Mouse (Mus musculus) embryonic facial prominence, embryonic 13.5 days (tissue): ENCODE measurements around the gene Slc5a10. TPM values are rescaled to one million over a fixed set of nuclear protein-coding genes. Genes with fewer than 3 reads are reported as not detected.

Experiments
- ATAC-seq: fragments of 200-750 bp; cut with Nextera tagmentation; 2 replicates; pipeline ENCODE4 v1.8.0; 2017; ENCODE audit warnings: low read depth; ENCODE audit not compliant: insufficient number of reproducible peaks, insufficient read depth, low FRiP score, low TSS enrichment
- H3K27ac ChIP-seq: fragments of 300-500 bp; sonication (generic); 2 replicates; pipeline ENCODE4 v1.5.1; 2015; ENCODE audit warnings: moderate library complexity, mild to moderate bottlenecking, inconsistent platforms
- H3K27me3 ChIP-seq: fragments of 300-500 bp; sonication (generic); 2 replicates; pipeline ENCODE4 v1.6.1; 2015; ENCODE audit warnings: mild to moderate bottlenecking, inconsistent platforms
- H3K36me3 ChIP-seq: fragments of 300-500 bp; sonication (generic); 2 replicates; pipeline ENCODE4 v1.6.1; 2015; ENCODE audit warnings: mild to moderate bottlenecking, inconsistent platforms
- H3K4me1 ChIP-seq: fragments of 300-500 bp; sonication (generic); 2 replicates; pipeline ENCODE4 v1.6.1; 2015; ENCODE audit warnings: inconsistent platforms
- H3K4me2 ChIP-seq: fragments of 300-500 bp; sonication (generic); 2 replicates; pipeline ENCODE4 v1.6.1; 2015; ENCODE audit warnings: moderate library complexity, mild to moderate bottlenecking, inconsistent platforms
- H3K4me3 ChIP-seq: fragments of 300-500 bp; sonication (generic); 2 replicates; pipeline ENCODE4 v1.5.1; 2015; ENCODE audit warnings: mild to moderate bottlenecking, inconsistent platforms
- H3K9ac ChIP-seq: fragments of 300-500 bp; sonication (generic); 2 replicates; pipeline ENCODE4 v1.6.1; 2015; ENCODE audit warnings: mild to moderate bottlenecking, inconsistent platforms
- H3K9me3 ChIP-seq: fragments of 300-500 bp; sonication (generic); 2 replicates; pipeline ENCODE4 v1.6.1; 2016; ENCODE audit warnings: inconsistent platforms
- WGBS: fragments of 180-500 bp; shearing (Covaris S2); methylation state at CpG from one replicate; pipeline ENCODE4 v1.1.7; 2015; ENCODE audit warnings: mixed read lengths; 5-methylcytosine and 5-hydroxymethylcytosine counted together
- polyA plus RNA-seq: library from polyadenylated mRNA; unstranded; fragments of >200 nt; fragmentation: Nextera tagmentation; extraction: Ambion mirVana; gene quantifications from 2 replicates; pipeline ENCODE4 v1.2.1, GENCODE M21; 2015

The Slc5a10 gene
- not detected in 2 replicates for polyA plus RNA-seq

DNA sequence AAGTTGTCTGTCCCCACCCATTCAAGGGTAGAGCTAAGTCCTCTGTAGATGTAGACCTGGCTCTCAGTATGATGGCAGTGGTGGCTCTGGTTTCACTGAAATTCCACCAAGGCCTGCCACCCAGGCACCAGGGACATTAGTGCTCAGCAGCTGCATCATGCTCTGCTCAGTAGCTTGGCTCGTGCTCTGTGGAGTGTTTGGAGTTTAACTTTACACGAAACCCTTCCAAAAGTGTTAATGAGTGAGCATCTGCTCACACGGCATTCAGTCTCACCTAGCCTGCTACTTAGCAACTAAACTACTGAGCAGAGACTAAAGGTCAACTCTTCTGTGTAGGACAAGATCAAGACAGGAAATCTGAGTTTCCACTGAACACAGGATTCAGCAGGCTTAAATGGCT lies at the start of gene Slc5a10:
Gene Slc5a10, minus strand, starts transcription at position 191 of the 400 bp plus-strand sequence.
- Histone ChIP-seq H3K9ac (no peak within 1 kb of the TSS), H3K4me1 (no peaks in the 10 kb centered on the region), H3K27ac (no peak within 1 kb of the TSS), H3K4me3 (no peak within 1 kb of the TSS), H3K9me3 (no peaks in the 10 kb centered on the region), H3K4me2 (no peak within 1 kb of the TSS), H3K36me3 (no peaks in the 10 kb centered on the region), H3K27me3 (no peaks in the 10 kb centered on the region)
- 83% methylated on average over 3 of the region's 3 CpGs for WGBS
- ATAC-seq: no peak

DNA sequence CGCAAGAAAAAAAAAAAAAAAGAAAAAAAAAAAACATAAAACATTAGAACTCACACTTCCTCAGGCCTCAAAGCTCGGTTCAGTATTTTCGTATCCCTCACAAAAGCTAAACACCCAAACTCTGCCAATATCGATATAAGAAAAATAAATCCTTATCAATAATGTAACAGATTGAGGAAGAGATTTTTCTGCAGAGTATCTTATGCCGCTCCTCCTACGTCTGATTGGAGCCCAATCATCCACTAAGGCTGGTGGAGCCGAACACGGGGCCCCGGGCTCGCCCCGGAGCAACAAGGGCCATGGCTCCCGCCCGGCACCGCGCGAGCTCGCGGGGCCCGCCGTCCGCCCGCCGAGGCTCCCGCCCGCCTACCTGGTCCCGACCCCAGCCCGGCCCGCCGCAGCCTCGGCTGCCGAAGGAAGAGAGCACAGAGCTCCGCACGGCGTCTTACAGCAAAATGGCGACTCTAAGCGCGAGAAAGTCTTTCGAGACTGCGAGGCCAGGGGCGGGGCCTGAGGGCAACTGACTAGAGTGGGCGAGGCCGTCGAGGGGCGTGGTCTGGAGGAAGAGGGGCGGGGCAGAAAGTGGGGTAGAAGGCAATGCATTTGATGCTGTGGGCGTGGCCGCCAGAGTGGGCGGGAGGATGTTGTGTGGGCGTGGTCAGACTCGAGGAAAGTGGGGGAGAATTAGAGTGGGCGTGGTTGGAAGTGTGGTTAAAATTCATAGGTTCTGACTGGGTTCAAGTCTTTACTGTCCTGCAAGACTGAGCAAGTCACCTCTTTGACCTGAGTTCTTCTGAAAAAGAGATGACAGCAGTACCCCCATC lies 41.2 kb upstream of the Slc5a10 start, which contains the start of gene Prpsap2:
Gene Prpsap2, minus strand, starts transcription at position 505 of the 824 bp plus-strand sequence.
- under 1% methylated on average over 51 of the region's 51 CpGs for WGBS
- Histone ChIP-seq H3K9me3 (no peaks in the 10 kb centered on the region), H3K4me1 (peaks cover 8% of the 10 kb centered on the region), H3K27ac (peak within 1 kb of the TSS; percentile 85), H3K9ac (peak within 1 kb of the TSS; percentile 81), H3K4me3 (peak within 1 kb of the TSS; percentile 58), H3K4me2 (peak within 1 kb of the TSS; percentile 71), H3K27me3 (no peaks in the 10 kb centered on the region), H3K36me3 (peaks cover 12% of the 10 kb centered on the region; the same call in 1 of the 2 replicates)
- peak; percentile 93 for ATAC-seq

DNA sequence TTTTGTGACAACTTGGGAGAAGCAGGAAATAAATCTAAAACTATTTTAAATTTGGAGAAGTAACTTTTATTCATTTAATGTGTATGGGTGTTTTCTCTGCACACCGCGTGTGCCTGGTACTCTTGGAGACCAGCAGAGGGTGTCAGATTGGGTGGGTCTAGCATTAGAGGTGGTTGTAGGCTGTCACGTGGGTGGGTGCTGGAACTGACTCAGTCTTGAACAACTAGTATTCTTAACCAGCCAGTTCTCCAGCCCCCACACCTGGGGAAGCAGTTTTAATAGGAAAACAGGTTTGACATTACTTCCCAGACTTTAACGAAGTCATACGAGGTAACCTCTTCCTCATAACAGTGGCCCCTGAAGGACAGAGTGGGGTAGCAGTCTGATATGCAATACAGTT lies 39.9 kb upstream of the Slc5a10 start:
- Histone ChIP-seq H3K9me3 (no peaks in the 10 kb centered on the region), H3K27ac (no peak overlapping the region), H3K36me3 (peaks cover 25% of the 10 kb centered on the region), H3K27me3 (no peaks in the 10 kb centered on the region), H3K4me1 (peaks cover 8% of the 10 kb centered on the region), H3K9ac (no peak overlapping the region), H3K4me3 (peak overlapping the region; percentile 58), H3K4me2 (peak overlapping the region; percentile 71)
- no peak for ATAC-seq
- 70% methylated on average over 5 of the region's 5 CpGs for WGBS

DNA sequence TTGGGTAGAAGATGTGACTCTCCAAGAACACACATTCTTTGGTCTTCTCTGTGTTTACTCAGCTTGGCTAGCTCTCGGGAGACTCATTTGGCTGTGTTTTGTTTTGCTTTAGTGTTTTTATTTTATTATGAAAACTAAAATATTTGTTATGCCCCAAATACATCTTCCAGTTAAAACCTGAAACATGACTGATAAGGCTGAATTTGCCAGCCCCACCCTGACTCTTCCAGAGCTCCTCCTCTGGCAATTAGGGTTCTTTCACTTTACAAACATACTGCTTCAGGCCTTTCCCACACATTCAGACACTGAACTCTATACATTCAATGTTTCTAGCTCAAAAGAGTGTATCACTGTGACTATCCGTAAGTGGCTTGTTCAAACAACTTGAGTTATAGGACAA lies 36.5 kb upstream of the Slc5a10 start:
- ATAC-seq: no peak
- no peak overlapping the region for H3K4me3 ChIP-seq

DNA sequence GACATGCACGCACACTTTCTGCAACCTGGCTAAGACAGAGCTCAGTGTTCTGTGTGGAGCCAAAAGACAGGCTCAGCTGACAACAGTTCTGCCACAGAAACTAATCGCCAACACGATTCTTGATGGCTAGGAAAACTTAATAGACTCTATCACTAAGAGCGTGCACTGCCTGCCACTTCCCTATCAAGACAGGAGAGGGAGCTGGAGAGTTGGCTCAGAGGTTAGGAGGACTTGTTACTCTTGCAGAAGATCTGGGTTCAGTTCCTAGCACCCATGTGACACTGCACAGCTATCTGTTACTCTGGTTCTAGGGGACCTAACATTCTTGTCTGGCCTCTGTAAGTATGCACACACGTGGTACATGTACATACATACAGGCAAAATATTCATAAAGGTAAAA lies 31.0 kb upstream of the Slc5a10 start:
- no peaks in the 10 kb centered on the region for H3K4me1 ChIP-seq
- H3K9ac ChIP-seq: no peak overlapping the region
- H3K36me3 ChIP-seq: peaks cover 80% of the 10 kb centered on the region
- H3K4me3 ChIP-seq: no peak overlapping the region
- no peaks in the 10 kb centered on the region for H3K27me3 ChIP-seq
- H3K27ac ChIP-seq: no peak overlapping the region
- no peaks in the 10 kb centered on the region for H3K9me3 ChIP-seq
- 81% methylated on average over 5 of the region's 5 CpGs for WGBS
- ATAC-seq: no peak
- no peak overlapping the region for H3K4me2 ChIP-seq

More for the DNA sequence above, 36.5 kb upstream of the Slc5a10 start:
- H3K9ac ChIP-seq: no peak overlapping the region
- H3K4me1 ChIP-seq: peaks cover 8% of the 10 kb centered on the region
- no peak overlapping the region for H3K27ac ChIP-seq
- H3K9me3 ChIP-seq: no peaks in the 10 kb centered on the region
- no peak overlapping the region for H3K4me2 ChIP-seq
- H3K27me3 ChIP-seq: no peaks in the 10 kb centered on the region
- WGBS: 87% methylated on average over 2 of the region's 2 CpGs
- H3K36me3 ChIP-seq: peaks cover 55% of the 10 kb centered on the region

DNA sequence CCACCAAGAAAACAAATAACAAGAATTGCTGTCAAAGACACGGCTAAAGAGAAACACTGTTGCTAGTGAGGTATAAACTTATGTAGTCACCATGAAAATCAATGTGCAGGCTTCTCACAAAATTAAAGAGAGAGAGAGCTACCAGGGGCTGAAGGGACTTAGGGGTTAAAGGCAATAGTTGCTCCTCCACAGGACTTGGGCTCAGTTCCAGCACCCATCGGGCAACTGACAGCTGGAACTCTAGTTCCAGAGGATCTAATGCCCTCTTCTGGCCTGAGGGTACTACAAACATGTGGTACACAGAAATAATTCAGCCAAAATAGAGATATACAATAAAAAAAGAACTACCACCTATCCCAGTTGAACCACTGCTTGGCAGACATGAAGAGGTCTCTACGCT lies 26.5 kb upstream of the Slc5a10 start:
- Histone ChIP-seq H3K27me3 (no peaks in the 10 kb centered on the region), H3K4me2 (no peak overlapping the region), H3K9me3 (no peaks in the 10 kb centered on the region), H3K4me3 (no peak overlapping the region), H3K27ac (no peak overlapping the region), H3K4me1 (no peaks in the 10 kb centered on the region), H3K36me3 (peaks cover 75% of the 10 kb centered on the region), H3K9ac (no peak overlapping the region)
- 57% methylated on average over 3 of the region's 3 CpGs for WGBS
- no peak for ATAC-seq

DNA sequence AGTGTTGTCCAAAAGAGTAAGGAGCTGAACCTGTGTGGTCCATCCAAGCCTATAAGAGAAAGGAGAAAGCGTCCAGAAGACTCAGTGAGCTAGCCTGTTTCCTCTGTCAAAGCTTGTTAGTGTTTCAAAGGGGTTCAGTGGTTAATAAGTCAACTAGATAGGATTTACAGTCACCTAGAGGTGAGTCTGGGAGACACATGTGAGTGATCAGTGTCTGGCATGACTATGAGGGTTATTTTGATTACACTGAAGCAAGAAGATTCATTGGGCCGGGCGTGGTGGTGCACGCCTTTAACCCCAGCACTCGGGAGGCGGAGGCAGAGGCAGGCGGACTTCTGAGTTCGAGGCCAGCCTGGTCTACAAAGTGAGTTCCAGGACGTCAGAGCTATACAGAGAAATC lies 25.2 kb upstream of the Slc5a10 start:
- Histone ChIP-seq H3K4me2 (no peak overlapping the region), H3K9me3 (no peaks in the 10 kb centered on the region), H3K27ac (no peak overlapping the region), H3K9ac (no peak overlapping the region), H3K4me3 (no peak overlapping the region), H3K27me3 (no peaks in the 10 kb centered on the region), H3K4me1 (no peaks in the 10 kb centered on the region), H3K36me3 (peaks cover 75% of the 10 kb centered on the region)
- ATAC-seq: no peak
- 92% methylated on average over 9 of the region's 9 CpGs for WGBS

DNA sequence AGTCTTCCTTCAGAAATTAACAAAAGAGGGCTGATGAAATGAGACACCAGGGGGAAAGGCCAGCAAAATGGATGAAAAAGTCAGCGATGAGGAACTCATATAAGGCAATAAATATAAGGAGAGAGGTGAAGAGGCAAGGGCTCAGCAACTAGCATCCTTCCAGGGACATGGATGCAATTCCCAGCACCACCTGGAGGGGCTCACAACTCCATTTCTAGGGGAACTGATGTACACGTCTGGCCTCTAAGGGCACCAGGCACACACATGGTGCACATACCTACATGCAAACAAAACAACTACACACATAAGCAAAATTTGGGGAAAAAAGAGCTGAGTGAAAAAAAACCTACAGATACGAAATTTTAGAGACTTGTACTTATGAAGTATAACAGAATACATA lies 23.8 kb upstream of the Slc5a10 start:
- no peak for ATAC-seq
- Histone ChIP-seq H3K4me2 (no peak overlapping the region), H3K27ac (no peak overlapping the region), H3K27me3 (no peaks in the 10 kb centered on the region), H3K9me3 (no peaks in the 10 kb centered on the region), H3K9ac (no peak overlapping the region), H3K4me1 (no peaks in the 10 kb centered on the region), H3K4me3 (no peak overlapping the region), H3K36me3 (peaks cover 77% of the 10 kb centered on the region)
- WGBS: 58% methylated on average over 3 of the region's 3 CpGs

DNA sequence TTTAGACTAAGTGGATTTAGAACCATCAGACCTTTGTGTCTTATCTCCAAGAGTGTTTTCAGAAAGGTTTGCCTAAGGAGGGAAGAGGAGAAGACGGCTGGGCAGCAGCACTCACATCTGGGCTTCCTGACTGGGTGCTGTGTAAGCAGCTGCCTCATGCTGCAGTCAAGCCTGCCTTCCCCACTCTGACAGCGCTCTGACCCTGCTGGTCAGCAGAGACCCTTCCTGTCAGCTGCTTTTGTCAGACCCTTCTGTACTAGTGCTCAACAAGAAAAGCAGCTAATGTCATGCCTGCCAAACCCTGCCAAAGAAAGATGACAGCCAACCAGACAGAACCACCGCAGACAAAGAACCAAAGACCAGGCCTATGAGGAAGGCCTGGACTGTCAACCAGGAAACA lies 23.1 kb upstream of the Slc5a10 start:
- Histone ChIP-seq H3K9ac (no peak overlapping the region), H3K27ac (no peak overlapping the region), H3K4me2 (no peak overlapping the region), H3K27me3 (no peaks in the 10 kb centered on the region), H3K4me1 (no peaks in the 10 kb centered on the region), H3K4me3 (no peak overlapping the region), H3K36me3 (peaks cover 77% of the 10 kb centered on the region), H3K9me3 (no peaks in the 10 kb centered on the region)
- WGBS: 84% methylated on average over 3 of the region's 3 CpGs
- no peak for ATAC-seq

DNA sequence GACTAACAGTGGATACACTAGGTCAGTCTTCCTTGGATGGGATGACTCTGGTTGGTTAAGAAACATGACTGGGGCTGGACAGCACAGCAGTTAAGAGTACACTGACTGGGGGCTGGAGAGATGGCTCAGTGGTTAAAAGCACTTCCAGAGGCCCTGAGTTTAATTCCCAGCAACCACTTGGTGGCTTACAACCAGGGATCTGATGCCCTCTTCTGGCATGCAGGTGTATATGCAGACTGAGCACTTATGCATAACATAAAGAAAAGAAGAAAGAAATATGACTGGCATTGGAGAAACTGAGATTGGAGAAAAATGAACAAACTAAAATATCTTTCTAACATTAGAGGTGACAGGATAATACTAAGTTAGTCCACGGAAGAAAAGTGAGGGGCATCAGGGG lies 19.9 kb upstream of the Slc5a10 start:
- Histone ChIP-seq H3K9ac (no peak overlapping the region), H3K36me3 (peaks cover 92% of the 10 kb centered on the region), H3K4me1 (no peaks in the 10 kb centered on the region), H3K27ac (no peak overlapping the region), H3K9me3 (no peaks in the 10 kb centered on the region), H3K27me3 (no peaks in the 10 kb centered on the region), H3K4me2 (no peak overlapping the region), H3K4me3 (no peak overlapping the region)
- ATAC-seq: no peak
- 90% methylated on average over 1 of the region's 1 CpGs for WGBS

DNA sequence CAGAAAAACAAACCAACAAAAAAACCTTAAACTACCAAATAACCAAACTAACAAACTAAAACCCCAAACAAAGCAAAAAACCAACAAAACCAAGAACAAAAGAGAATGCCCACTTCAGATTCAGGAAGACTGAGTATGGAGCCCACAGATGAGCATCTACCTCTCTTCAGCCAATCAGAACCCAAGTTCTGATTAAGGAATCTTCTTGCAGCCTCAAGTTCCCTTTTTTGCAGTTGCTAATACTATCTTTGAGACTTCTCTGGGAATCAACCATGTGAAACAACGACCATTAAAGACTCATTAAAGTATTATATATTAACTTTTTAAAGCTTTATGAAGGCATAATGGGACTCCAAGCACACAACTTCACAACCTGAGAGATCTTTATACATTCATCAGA lies 16.7 kb upstream of the Slc5a10 start:
- Histone ChIP-seq H3K4me2 (no peak overlapping the region), H3K36me3 (peaks cover 95% of the 10 kb centered on the region), H3K4me3 (no peak overlapping the region), H3K9me3 (no peaks in the 10 kb centered on the region), H3K9ac (no peak overlapping the region), H3K4me1 (no peaks in the 10 kb centered on the region), H3K27me3 (no peaks in the 10 kb centered on the region), H3K27ac (no peak overlapping the region)
- WGBS: 89% methylated on average over 1 of the region's 1 CpGs
- no peak for ATAC-seq

DNA sequence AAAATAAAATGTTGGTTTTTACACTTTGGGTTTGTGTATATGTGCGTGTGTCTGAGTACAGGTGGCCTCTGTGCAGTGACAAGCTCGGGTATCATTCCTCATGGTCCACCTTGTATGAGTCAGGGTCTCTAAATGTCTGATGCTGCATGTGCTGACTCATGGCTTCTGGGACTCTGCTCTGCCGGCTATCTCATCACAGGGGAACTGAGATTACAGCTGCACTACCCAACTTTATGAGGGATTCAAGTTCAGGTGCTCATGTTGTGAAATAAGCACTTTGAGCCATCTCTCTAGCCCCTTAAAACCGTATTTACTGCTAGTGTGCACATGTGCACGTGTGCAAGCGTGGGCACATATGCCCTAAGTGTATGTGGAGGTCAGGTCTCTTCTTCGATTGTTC lies 12.0 kb upstream of the Slc5a10 start:
- Histone ChIP-seq H3K27me3 (no peaks in the 10 kb centered on the region), H3K4me1 (no peaks in the 10 kb centered on the region), H3K27ac (no peak overlapping the region), H3K36me3 (peaks cover 90% of the 10 kb centered on the region), H3K9ac (no peak overlapping the region), H3K4me2 (no peak overlapping the region), H3K4me3 (no peak overlapping the region), H3K9me3 (no peaks in the 10 kb centered on the region)
- ATAC-seq: no peak
- 90% methylated on average over 7 of the region's 7 CpGs for WGBS
